Mouse (Mus musculus) midbrain, embryonic 13.5 days (tissue): ENCODE data around the gene Arhgap18. TPM values are rescaled to one million over a fixed set of nuclear protein-coding genes. Genes with fewer than 3 reads are reported as not detected.

ENCODE experiments used
- ATAC-seq: fragments of 200-750 bp; cut with Nextera tagmentation; 2 replicates; pipeline ENCODE4 v1.8.0; 2017; ENCODE audit warnings: mild to moderate bottlenecking, moderate TSS enrichment, moderate library complexity
- H3K27ac ChIP-seq: fragments of 300-500 bp; sonication (generic); 2 replicates; pipeline ENCODE4 v1.5.1; 2015; ENCODE audit warnings: inconsistent platforms, mild to moderate bottlenecking, moderate library complexity
- H3K27me3 ChIP-seq: fragments of 300-500 bp; sonication (generic); 2 replicates; pipeline ENCODE4 v1.6.1; 2015; ENCODE audit warnings: mild to moderate bottlenecking, inconsistent platforms
- H3K36me3 ChIP-seq: fragments of 300-500 bp; sonication (generic); 2 replicates; pipeline ENCODE4 v1.6.1; 2015; ENCODE audit warnings: mild to moderate bottlenecking, inconsistent platforms
- H3K4me1 ChIP-seq: fragments of 300-500 bp; sonication (generic); replicated peaks from 2 replicates; pipeline ENCODE4 v1.6.1; 2015; ENCODE audit warnings: inconsistent platforms
- H3K4me2 ChIP-seq: fragments of 300-500 bp; sonication (generic); replicated peaks from 2 replicates; pipeline ENCODE4 v1.6.1; 2015; ENCODE audit warnings: moderate library complexity, mild to moderate bottlenecking, inconsistent platforms
- H3K4me3 ChIP-seq: fragments of 300-500 bp; sonication (generic); replicated peaks from 2 replicates; pipeline ENCODE4 v1.5.1; 2015; ENCODE audit warnings: mild to moderate bottlenecking, inconsistent platforms
- H3K9ac ChIP-seq: fragments of 300-500 bp; sonication (generic); replicated peaks from 2 replicates; pipeline ENCODE4 v1.6.1; 2015; ENCODE audit warnings: mild to moderate bottlenecking, inconsistent platforms
- H3K9me3 ChIP-seq: fragments of 300-500 bp; sonication (generic); 2 replicates; pipeline ENCODE4 v1.6.1; 2016; ENCODE audit warnings: mild to moderate bottlenecking, inconsistent platforms
- WGBS: fragments of 180-500 bp; shearing (Covaris S2); methylation state at CpG from one replicate; pipeline ENCODE4 v1.1.7; 2015; 5-methylcytosine and 5-hydroxymethylcytosine counted together
- polyA plus RNA-seq: library from polyadenylated mRNA; unstranded; fragments of >200 nt; fragmentation: Nextera tagmentation; extraction: Ambion mirVana; gene quantifications from 2 replicates; pipeline ENCODE4 v1.2.1, GENCODE M21; 2015

Arhgap18 gene
- polyA plus RNA-seq, 1 experiment from 2014 or later: 17.3 TPM

- Histone ChIP-seq H3K9me3 (no peaks in the 10 kb centered on the region), H3K4me2 (no peak overlapping the region), H3K4me1 (peaks cover 10% of the 10 kb centered on the region; the same call in 1 of the 2 replicates), H3K9ac (no peak overlapping the region), H3K4me3 (no peak overlapping the region), H3K27me3 (no peaks in the 10 kb centered on the region), H3K27ac (no peak overlapping the region), H3K36me3 (no peaks in the 10 kb centered on the region)
- 75% methylated on average over 9 of the region's 9 CpGs for WGBS
- ATAC-seq: no peak
These were observed 9.0 kb downstream of the Arhgap18 start for GRCm38 (mm10) chr10:26761991-26762903.

- H3K9me3 ChIP-seq: no peaks in the 10 kb centered on the region
- no peak overlapping the region for H3K27ac ChIP-seq
- no peak overlapping the region for H3K4me2 ChIP-seq
- WGBS: 85% methylated on average over 3 of the region's 3 CpGs
- no peak for ATAC-seq
- no peaks in the 10 kb centered on the region for H3K27me3 ChIP-seq
- H3K4me1 ChIP-seq: no peaks in the 10 kb centered on the region; the same call in 1 of the 2 replicates
- no peak overlapping the region for H3K4me3 ChIP-seq
- H3K9ac ChIP-seq: no peak overlapping the region
- no peaks in the 10 kb centered on the region for H3K36me3 ChIP-seq
These were observed 14.0 kb downstream of the Arhgap18 start for GRCm38 (mm10) chr10:26767196-26767595.

GRCm38 (mm10) chr10:26768943-26769342, 15.7 kb downstream of the Arhgap18 start:
- Histone ChIP-seq H3K36me3 (no peaks in the 10 kb centered on the region), H3K4me2 (no peak overlapping the region), H3K9me3 (no peaks in the 10 kb centered on the region), H3K9ac (no peak overlapping the region), H3K27me3 (no peaks in the 10 kb centered on the region), H3K4me3 (no peak overlapping the region), H3K27ac (no peak overlapping the region), H3K4me1 (peaks cover 11% of the 10 kb centered on the region)
- WGBS: 87% methylated on average over 2 of the region's 2 CpGs
- ATAC-seq: no peak

- Histone ChIP-seq H3K4me2 (no peak overlapping the region), H3K9me3 (no peaks in the 10 kb centered on the region), H3K36me3 (no peaks in the 10 kb centered on the region), H3K27me3 (no peaks in the 10 kb centered on the region), H3K4me1 (peaks cover 17% of the 10 kb centered on the region), H3K27ac (no peak overlapping the region), H3K4me3 (no peak overlapping the region), H3K9ac (no peak overlapping the region)
- 80% methylated on average over 8 of the region's 8 CpGs for WGBS
- ATAC-seq: no peak
These were observed 16.8 kb downstream of the Arhgap18 start for GRCm38 (mm10) chr10:26770035-26770434.

- WGBS: 7% methylated on average over 15 of the region's 15 CpGs
- H3K27ac ChIP-seq: peak overlapping the region; percentile 90
- peak overlapping the region; percentile 66 for H3K4me3 ChIP-seq
- peaks cover 17% of the 10 kb centered on the region for H3K4me1 ChIP-seq
- H3K9me3 ChIP-seq: no peaks in the 10 kb centered on the region
- peak overlapping the region; percentile 71 for H3K9ac ChIP-seq
- H3K27me3 ChIP-seq: no peaks in the 10 kb centered on the region
- H3K4me2 ChIP-seq: peak overlapping the region; percentile 90
- H3K36me3 ChIP-seq: no peaks in the 10 kb centered on the region
- peak; percentile 97 for ATAC-seq
These were observed 18.9 kb downstream of the Arhgap18 start for GRCm38 (mm10) chr10:26771938-26772623.

- H3K9me3 ChIP-seq: no peaks in the 10 kb centered on the region
- WGBS: 1% methylated on average over 22 of the region's 22 CpGs
- no peaks in the 10 kb centered on the region for H3K36me3 ChIP-seq
- H3K27ac ChIP-seq: peak overlapping the region; percentile 90
- no peaks in the 10 kb centered on the region for H3K27me3 ChIP-seq
- peak overlapping the region; percentile 90 for H3K4me2 ChIP-seq
- H3K9ac ChIP-seq: peak overlapping the region; percentile 71
- H3K4me3 ChIP-seq: peak overlapping the region; percentile 66
- peak; percentile 86 for ATAC-seq
- H3K4me1 ChIP-seq: peaks cover 17% of the 10 kb centered on the region
These were observed 19.7 kb downstream of the Arhgap18 start for GRCm38 (mm10) chr10:26772624-26773540.

GRCm38 (mm10) chr10:26773541-26773940, 20.3 kb downstream of the Arhgap18 start:
- ATAC-seq: no peak
- Histone ChIP-seq H3K9ac (no peak overlapping the region), H3K4me3 (peak overlapping the region; percentile 66), H3K9me3 (no peaks in the 10 kb centered on the region), H3K27me3 (no peaks in the 10 kb centered on the region), H3K4me1 (peaks cover 17% of the 10 kb centered on the region), H3K36me3 (no peaks in the 10 kb centered on the region), H3K4me2 (peak overlapping the region; percentile 90), H3K27ac (peak overlapping the region; percentile 90; the same call in 1 of the 2 replicates)
- WGBS: 10% methylated on average over 5 of the region's 5 CpGs

GRCm38 (mm10) chr10:26774266-26774665, 21.0 kb downstream of the Arhgap18 start:
- Histone ChIP-seq H3K27ac (no peak overlapping the region), H3K9ac (no peak overlapping the region), H3K27me3 (no peaks in the 10 kb centered on the region), H3K36me3 (no peaks in the 10 kb centered on the region), H3K4me1 (peaks cover 17% of the 10 kb centered on the region), H3K4me3 (peak overlapping the region; percentile 66), H3K9me3 (no peaks in the 10 kb centered on the region), H3K4me2 (peak overlapping the region; percentile 90)
- WGBS: 76% methylated on average over 1 of the region's 1 CpGs
- no peak for ATAC-seq

- H3K27me3 ChIP-seq: no peaks in the 10 kb centered on the region
- no peak overlapping the region for H3K9ac ChIP-seq
- no peak for ATAC-seq
- no peaks in the 10 kb centered on the region for H3K36me3 ChIP-seq
- no peak overlapping the region for H3K27ac ChIP-seq
- H3K4me2 ChIP-seq: no peak overlapping the region
- H3K4me3 ChIP-seq: no peak overlapping the region
- H3K4me1 ChIP-seq: peaks cover 17% of the 10 kb centered on the region
- no peaks in the 10 kb centered on the region for H3K9me3 ChIP-seq
These were observed 23.2 kb downstream of the Arhgap18 start for GRCm38 (mm10) chr10:26776443-26776842.

- 84% methylated on average over 3 of the region's 3 CpGs for WGBS
- Histone ChIP-seq H3K4me3 (no peak overlapping the region), H3K4me1 (no peaks in the 10 kb centered on the region), H3K4me2 (no peak overlapping the region), H3K9ac (no peak overlapping the region), H3K27ac (no peak overlapping the region), H3K36me3 (no peaks in the 10 kb centered on the region), H3K27me3 (no peaks in the 10 kb centered on the region), H3K9me3 (no peaks in the 10 kb centered on the region)
- no peak for ATAC-seq
These were observed 27.4 kb downstream of the Arhgap18 start for GRCm38 (mm10) chr10:26780581-26780980.

GRCm38 (mm10) chr10:26789680-26790079, 36.5 kb downstream of the Arhgap18 start:
- 89% methylated on average over 2 of the region's 2 CpGs for WGBS
- Histone ChIP-seq H3K9me3 (no peaks in the 10 kb centered on the region), H3K27ac (no peak overlapping the region), H3K36me3 (no peaks in the 10 kb centered on the region), H3K4me1 (no peaks in the 10 kb centered on the region), H3K9ac (no peak overlapping the region), H3K27me3 (no peaks in the 10 kb centered on the region), H3K4me2 (no peak overlapping the region), H3K4me3 (no peak overlapping the region)
- ATAC-seq: no peak
